Mouse (Mus musculus) right cerebral cortex, adult 2 months (tissue): ENCODE data around the gene Spata20.
A peak's percentile ranks its signal among the peaks of the same experiment; 100 is the strongest.

Source experiments
- DNase-seq, 2 experiments: peaks; one replicate each; pipeline ENCODE4 v3.0.0; 2021 to 2022; ENCODE audit warnings: low spot score in 2 of 2

The Spata20 gene

DNA sequence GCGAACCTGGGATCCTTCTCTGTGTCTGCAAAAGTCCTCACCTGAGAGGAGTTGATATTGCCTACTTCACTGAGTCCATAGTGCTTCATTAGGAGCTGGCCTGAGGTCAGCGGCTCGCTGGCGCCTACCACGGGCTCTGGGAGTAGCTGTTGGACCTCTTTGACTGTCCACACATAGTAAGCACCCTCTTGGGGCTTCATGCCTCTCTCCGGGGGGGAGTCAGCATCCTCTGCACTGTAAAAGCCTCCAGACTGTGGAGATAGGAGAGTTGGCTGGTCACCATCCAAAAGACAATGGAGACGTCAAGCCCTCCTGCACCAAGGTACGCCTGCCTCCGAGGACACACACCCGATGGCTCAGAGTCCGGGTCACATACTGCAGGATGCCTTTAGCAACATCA, 3.2 kb downstream of the Spata20 start:
- no peak for DNase-seq

DNA sequence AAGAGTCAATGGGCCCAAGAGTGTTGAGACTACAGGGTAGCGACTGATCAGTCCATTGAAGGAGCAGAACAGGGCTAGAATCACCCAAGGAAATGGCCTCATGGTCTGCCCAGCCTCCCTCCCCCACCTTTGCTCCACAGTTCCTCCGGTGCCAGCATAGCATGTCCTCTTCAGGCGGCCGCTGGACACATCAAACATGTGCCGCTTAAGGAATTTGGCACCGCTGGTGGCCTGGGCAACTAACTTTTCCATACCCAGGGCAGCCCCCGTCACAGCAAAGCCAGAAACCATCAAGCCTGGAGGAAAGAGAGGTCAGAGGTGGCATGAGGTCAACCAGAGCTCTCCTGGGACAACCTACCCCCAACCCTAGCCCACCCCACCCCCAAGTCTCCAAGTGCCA, 4.0 kb downstream of the Spata20 start:
- no peak for DNase-seq

DNA sequence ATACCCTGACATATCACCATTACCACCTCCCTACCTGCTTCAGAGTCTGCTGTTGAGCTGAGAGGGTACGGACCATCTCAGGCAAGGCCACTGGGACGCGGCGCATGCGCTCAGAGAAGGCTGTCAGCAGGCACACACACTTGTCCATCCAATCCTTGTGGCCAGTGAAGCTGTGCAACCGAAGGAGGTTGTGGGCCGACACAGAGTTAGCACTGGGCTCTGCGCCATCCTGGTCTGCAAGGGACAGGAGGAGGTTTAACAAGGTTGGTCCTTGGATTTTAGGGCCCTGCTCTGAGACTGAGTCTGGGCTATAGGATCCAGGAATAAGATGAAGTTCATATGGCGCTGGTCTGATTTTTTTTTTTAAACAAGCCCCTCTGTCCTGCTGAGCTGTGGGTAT, 5.6 kb downstream of the Spata20 start:
- DNase-seq: no peak

DNA sequence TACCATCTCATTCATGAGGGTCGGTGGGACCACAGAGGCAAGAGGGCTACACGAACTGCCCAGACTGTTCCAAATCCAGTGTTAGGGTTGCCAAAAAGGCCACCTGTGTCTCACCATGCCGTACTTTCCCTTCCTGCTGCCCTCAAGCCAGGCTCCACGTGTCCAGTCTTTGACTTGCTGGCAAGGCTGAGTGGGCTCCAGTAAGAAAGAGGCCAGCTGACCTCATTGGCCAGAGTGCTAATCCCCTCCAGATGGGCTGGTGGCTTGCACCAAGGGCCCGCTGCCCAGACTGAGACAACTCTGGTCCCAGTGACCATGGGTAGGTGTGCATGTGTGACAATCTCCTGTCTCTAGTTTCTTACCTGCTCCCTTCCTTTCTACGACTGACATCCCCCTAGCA, 8.3 kb downstream of the Spata20 start:
- no peak for DNase-seq

DNA sequence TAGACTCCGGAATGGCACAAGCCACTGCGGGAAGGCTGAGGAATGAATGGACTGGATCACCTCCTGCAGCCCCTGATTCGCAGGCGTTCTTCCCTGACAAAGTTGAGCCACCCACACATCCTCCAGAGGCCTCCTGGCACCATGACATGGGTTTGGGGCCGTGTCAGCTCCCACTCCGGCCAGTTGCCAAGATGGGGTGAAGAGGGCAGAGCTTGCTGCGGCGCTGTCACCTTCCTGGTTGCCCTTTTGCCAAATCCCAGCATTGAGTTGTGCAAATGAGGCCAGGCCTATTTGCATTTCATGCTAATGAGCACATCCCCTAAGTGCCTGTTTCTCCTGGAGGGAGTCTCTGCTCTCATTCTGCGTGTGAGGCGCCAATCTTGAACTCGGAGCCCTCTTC, 10.3 kb downstream of the Spata20 start:
- no peak for DNase-seq

DNA sequence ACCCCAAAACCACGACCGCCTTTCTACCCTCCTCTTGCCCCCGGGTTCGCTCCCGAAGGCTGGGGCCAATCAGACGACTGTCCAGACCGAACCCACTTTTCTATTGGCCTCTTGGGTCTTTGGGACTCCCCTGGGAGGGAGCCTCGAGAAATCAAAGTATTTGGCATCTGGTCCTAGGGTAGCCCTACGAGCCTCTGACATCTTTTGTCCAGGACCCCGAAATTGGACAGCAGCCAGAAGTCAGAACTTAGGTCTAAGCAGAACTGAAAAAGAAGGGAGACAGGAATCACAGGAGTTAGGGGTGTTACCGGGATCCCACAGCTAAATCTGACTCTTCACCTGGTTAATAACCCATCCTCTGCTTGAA, 11.5 kb downstream of the Spata20 start:
- DNase-seq: no peak

DNA sequence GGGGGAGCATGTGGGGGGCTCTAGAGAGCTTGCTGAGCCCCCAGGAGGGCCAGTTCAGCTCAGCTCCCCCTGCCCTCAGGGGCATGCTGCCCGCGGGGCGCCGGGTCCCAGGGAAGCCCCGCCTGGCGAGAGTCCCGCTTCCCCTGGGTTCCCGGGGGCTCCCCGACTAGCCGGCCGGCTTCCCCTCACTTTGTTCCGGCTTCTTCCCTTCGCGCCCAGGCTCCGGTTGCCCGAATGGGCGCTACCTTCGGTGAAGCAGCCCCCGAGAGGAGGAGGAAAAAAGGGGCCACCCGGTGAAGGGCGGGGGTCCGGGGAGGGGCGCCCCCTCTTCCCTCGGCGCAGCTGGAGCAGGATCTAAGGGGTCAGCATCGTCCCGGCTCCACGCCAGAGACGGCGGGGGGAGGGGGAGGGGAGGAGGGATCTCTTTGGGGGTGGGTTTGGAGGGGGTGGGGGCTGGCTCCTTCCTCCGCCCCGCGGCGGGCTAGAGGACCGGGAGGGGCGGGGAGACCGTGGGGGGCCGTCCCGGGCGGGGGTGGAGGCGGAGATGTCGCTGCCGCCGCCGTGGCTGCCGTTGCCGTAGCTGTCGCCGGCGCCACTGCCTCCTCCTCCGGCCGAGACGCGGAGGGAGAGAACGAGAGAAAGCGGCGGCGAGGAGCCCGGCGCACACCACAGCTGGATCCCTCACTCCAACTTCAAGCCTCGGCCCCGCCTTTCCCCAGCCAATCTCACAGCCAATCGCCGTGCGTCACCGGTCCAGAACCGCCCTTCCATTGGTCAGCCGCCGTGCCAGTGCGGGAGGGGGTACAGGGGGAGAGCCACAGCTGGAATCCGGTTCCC, 12.1 kb downstream of the Spata20 start, which contains the start of gene Cacna1g:
Gene Cacna1g, minus strand, starts transcription at position 492 of the 837 bp plus-strand sequence.
- DNase-seq: peak; percentile 87 to 89

DNA sequence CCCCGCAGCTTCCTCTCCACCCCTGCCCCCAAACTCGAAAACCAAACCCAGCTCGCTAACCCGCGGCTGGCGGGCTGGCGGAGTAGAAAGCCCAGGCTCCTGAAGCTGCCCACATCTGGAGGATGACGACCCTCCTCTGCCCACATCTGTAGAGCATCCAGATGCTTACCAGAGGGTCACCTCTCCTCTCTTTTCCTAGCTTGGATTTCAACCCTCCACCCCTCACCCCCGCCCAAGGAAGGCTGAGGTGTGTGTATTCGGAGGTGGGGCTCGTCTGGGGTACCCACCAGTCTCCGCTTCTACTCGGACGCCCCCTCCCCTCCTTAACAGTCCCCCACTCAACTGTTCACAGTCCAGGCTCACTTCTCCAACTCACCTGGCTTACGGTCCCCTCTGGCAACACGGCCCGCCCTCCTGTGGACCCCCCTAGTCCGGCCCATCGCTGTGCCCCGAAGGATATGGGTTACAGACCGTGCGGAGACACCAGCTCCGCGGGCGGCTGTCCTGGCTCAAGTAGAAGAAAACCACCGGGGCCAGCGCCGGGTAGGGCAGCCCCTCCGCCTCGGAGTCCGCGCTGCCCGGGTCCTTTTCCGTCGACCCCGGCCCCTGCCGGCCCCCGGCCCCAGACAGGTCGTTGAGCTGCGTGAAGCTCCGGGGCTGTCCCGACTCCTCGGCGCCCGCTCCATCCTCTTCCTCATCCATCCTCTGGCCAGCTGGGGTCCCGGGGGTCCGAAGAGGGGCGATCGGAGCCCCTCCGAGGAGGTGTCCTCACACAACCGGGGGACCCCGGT, 12.9 kb downstream of the Spata20 start:
- no peak for DNase-seq

DNA sequence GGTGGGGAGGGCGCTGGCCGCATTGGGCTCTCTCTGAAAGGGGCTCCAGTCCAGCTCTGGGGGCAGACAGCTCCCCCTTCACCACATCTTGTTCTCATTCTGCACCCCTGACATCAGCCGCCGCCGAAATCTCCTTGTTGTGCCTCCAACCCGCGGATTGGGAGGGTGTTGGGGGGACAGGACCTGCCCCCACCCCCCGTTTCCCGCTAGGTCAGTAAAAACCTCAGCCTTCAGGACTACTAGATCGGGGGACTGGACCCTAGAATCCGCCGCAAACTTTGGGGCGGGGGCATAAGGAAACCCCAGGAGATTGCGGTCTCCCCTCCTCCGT, 13.4 kb downstream of the Spata20 start:
- no peak for DNase-seq

DNA sequence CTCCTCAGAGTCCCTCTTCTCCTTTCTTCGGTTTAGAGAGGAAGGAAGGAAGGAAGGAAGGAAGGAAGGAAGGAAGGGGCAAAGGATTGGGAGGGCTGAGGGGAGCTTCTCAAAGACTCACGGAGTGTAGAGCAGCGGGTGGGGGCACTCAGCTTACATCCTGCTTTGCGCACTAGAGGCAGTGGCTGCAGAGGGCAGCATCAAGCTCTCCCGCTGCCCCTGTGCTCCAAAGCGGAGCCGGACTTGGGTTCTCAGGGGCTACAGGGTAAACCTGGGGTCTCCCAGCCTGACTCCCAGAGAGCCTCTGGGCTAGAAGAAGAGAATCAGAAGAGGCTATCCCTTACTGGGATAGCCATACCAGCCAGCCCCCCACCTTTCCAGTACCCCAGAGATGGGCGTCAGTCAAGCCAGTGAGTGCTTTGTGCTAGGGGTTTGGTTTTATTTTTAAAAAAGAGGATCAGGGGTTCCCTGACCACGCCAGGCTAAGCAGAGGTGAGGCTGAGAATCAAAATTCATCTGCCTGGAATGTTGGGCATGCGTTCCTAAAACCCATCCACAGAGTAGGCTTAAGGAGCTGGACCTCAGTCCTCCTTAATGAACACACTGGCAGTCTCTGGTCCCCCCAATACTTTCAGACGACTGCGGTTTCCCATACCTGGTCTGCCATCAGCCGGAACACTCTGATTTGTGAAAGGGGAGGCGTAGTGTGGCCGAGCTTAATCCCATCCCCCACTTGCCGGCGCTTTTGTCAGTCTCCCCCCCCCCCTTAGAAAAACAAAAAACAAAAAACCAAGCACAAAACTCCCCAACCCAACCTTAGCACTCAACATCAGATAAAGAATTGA, 14.0 kb downstream of the Spata20 start:
- no peak for DNase-seq

DNA sequence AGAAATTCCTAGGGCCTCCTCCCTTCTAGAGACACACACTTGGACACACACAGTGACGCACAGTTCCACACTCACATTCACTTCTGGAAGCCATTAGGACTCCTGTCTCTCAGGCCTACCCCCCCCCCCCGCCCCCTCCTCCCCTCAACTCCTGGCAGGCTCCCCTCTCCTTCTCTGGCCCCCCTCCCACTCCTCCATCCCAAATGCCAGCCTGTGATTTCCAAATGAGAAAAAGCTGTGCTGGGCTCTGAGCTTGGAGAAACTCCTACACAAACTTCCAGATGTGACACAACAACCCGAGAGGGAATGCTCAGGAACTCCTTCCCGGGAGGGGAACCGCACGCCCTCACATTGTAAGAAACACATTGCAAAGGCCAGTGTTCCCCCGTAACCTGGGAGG, 15.6 kb downstream of the Spata20 start:
- peak in 1 of 2 experiments; percentile 36 for DNase-seq

DNA sequence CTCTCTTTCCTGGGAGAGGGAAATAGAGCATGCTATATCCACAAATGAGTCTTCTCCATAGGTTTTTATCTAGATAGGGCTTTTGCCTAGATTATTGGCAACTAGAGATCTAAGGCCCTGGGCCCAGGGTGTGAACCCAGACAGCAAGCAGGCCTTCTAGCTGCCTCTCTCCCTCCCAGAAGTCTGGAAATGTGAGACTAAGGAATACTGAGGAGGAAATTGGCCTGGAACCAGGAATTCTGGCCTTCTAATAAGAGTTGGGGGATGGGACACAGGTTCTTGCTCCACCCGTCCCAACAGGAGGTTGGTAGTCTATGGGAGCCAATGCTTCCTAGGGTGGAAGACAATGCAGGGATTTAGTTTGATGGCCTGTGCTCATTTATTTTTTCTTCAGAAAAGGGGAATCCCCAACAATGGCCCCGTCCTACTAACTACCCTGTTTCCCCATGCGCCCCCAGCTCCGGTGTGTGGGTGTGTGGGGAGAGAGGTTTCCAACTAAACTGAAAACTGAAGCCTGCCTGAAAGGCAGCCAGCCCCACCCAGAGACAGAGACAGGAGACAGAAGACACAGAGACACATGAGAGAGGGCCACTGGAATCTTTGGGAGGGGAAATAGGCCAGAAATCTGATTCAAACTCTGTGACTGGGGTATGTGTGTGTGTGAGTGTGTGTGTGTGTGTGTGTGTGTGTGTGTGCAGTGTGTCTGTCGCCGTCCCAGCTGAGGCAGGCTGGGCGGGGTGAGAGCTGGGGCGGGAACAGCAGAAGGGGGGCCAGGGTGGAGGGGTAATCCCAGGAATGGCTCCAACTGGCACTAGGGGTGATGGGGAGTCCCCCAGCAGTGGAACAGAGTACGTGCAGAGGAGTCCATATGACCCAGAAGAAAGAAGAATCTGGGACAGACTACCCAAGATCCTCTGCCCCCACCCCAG, 16.6 kb downstream of the Spata20 start:
- DNase-seq: no peak

DNA sequence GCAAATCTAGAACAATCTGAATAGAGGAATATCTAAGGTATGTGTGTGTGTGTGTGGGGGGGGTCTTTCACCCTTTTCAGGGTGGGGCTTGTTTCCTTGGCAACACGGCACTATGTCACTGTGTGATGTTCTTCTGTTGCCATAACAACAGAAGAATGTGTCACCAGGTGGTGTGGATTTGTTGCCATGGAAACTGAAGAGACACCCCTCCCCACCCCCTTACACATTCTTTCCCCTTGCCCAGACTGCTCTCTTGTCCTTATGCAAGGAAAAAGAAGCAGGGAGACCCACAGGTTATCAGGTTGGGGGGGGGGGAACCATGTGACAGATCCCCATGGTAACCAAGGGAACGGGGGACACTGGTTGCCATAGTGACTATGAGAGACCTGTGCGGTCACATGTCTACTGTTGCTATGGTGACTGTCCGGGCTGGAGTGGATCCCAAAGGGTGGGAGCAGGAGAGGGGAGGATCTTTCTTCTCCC, 17.4 kb downstream of the Spata20 start:
- peak; percentile 76 to 79 for DNase-seq

DNA sequence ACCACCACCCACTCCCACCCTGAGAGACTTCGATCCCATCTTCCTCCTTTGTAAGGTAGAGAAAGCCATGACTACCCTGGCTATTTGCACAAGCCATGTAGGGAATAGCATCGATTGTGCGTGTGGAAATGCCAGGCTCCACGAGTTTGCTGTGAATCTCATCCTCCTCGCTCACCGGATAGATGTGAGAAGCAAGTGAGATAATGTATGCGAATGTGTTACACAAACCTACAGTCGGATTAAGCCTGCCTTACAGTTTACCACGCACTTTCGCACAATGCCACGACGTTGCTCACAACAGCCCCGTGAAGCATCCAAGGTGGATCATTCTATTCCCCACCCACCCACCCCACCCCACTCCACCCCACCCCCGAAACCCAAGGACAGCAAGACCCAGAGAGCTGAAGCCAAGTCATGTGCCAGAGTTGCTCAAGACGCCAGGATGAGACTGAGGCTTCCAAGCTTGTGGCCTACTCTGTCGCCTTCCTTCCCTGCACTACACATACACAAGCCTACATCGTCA, 19.6 kb downstream of the Spata20 start:
- peak in 1 of 2 experiments; percentile 63 for DNase-seq

DNA sequence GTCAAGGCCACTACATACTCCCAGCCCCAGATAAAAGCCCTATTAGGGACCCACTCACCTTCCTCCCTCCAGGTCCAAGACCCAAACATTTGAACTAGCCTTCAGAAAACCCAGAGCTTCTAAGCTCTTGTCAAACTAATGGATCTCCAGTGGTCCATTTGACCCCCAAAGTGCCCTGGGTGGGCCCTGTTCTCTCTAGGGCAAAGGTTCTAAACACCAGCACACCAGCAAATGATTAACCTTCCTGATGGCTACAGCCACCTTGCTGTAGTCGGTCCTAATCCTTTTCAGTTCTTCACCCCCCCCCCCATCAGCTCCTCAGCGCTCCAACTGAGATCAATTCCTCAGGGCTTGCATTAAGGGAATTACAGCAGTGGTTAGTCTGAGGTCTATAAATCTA, 21.8 kb downstream of the Spata20 start:
- no peak for DNase-seq

DNA sequence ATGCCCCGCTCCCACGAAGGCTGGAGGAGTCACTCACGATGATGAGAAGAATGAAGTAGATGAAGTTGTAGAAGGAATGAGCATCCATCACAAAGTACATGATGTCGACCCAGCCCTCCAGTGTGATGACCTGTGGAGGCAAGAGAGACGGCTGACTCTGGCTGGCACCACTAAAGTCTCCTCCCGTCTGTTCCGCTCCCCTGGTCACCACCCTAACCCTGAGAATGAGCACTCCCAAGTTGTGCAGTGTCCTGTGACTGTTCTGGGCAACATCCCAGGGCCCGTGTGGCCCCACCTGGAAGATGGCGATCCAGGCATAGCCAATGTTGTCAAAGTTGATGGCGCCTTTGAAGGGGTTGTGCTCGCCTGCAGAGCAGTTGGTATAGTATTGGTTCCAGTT, 24.1 kb downstream of the Spata20 start:
- DNase-seq: no peak

DNA sequence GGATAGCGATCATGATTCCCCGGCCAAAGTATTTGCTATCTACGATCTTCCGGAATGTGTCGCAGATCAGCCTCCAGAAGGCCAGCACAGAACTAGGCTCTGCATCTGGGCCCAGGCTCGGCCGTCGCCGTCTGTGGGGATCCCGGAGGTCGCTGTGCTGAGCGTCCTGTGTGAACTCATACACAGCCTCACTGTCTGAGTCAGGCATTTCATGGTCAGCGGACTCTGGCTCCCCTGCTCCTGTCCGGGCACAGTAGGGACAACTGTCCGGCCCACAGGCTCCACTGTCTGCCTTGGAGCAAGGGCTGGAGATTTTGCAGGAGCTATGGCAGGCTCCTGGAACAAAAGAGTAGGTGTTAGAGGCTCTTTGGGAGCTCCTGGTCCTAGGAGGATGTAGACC, 29.0 kb downstream of the Spata20 start:
- no peak for DNase-seq

DNA sequence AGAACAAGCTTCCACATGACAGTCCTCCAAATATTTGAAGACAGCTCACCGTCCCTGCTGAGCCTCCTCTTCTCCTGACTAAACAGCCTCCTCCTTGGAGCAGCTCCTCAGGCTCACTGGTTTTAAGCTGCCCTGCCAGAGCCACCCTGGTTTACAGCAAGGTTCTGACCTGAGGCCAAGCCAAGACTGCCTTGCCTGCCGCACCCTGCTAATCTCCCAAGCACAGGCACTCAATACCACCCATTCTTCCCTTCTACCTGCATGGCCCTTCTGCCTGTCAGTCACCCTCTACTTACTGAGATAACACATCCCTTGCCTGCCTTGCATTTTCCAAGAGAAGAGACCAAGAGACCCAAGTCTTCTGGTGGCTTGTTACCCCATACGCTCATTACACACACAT, 29.6 kb downstream of the Spata20 start:
- no peak for DNase-seq

DNA sequence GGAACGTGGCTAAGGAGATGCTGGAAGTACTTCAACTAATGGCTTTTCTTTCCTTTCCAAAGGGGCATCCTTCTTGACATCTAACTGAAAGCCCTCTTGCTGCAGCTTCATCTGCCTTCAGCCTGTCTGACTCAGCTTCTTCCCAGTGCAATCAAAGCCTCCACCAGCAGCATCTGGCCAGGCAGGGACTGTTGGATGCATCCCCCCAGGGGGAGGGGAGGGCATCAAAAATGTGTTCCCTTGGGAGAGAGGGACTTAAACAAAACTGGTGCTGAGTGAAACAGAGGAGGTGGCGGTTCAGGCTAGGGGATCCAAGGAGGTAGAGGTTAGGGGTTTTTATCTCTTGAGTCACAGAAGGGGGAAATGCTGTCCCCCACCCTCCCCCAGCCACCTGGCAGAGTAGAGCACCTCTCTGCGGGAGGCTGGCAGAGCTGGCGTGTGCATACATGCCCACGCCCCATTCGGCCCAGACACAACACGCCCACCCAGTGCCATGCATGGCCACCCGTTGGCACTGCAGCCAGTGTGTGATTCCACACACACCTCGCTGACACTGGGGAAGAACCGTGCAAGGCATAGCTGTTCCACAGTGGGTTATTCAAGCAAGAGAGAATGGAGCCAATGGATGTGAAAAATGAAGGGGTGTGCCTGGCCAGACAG, 30.7 kb downstream of the Spata20 start:
- DNase-seq: peak in 1 of 2 experiments; percentile 35

DNA sequence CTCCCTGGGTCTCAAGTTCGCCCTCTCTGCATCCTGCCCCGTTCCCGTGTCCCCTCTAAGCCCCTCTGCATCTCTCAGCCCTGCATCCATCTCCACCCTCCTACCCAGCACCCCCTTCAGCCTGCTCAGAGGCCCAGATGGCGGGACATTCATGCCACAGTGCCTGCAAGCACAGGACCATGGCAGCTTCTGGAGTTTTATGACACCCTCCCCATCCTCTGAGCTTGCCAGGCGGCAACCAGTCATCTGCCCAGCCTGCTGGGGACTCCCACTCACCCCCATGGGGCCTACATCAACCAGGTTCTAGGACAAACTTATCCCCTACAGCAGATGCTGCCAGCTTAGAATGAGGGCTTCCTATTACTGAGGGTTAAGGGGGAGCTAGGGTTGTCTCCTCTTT, 31.2 kb downstream of the Spata20 start:
- DNase-seq: peak in 1 of 2 experiments; percentile 41
